Mouse (Mus musculus): Measurements from ENCODE around the gene Hdhd3.

- TF ChIP-seq GATA1 (IDR thresholded peaks at IDR 0.05; ENCODE audit: low read length) (no peak), TAL1 (IDR thresholded peaks at IDR 0.05; ENCODE audit: low read length) (no peak)
Measured at GRCm38 (mm10) chr4:62516079-62516478, 12.8 kb upstream of the Hdhd3 start.

All from erythroblast, embryonic 14.5 days (primary cell).